Mouse (Mus musculus) hindbrain, embryonic 13.5 days (tissue): ENCODE data around the gene Elavl3. TPM values are rescaled to one million over a fixed set of nuclear protein-coding genes. Genes with fewer than 3 reads are reported as not detected.

Experiments
- ATAC-seq: fragments of 200-750 bp; cut with Nextera tagmentation; 2 replicates; pipeline ENCODE4 v1.8.0; 2017; ENCODE audit warnings: moderate TSS enrichment; ENCODE audit not compliant: low FRiP score
- H3K27ac ChIP-seq: fragments of 300-500 bp; sonication (generic); 2 replicates; pipeline ENCODE4 v1.5.1; 2015; ENCODE audit warnings: inconsistent platforms, mild to moderate bottlenecking, moderate library complexity
- H3K27me3 ChIP-seq: fragments of 300-500 bp; sonication (generic); 2 replicates; pipeline ENCODE4 v1.6.1; 2015; ENCODE audit warnings: mild to moderate bottlenecking, inconsistent platforms
- H3K36me3 ChIP-seq: fragments of 300-500 bp; sonication (generic); 2 replicates; pipeline ENCODE4 v1.6.1; 2015; ENCODE audit warnings: mild to moderate bottlenecking, inconsistent platforms
- H3K4me1 ChIP-seq: fragments of 300-500 bp; sonication (generic); replicated peaks from 2 replicates; pipeline ENCODE4 v1.6.1; 2015; ENCODE audit warnings: inconsistent platforms
- H3K4me2 ChIP-seq: fragments of 300-500 bp; sonication (generic); 2 replicates; pipeline ENCODE4 v1.6.1; 2015; ENCODE audit warnings: inconsistent platforms, mild to moderate bottlenecking, moderate library complexity
- H3K4me3 ChIP-seq: fragments of 300-500 bp; sonication (generic); 2 replicates; pipeline ENCODE4 v1.5.1; 2015; ENCODE audit warnings: mild to moderate bottlenecking, inconsistent platforms
- H3K9ac ChIP-seq: fragments of 300-500 bp; sonication (generic); 2 replicates; pipeline ENCODE4 v1.6.1; 2015; ENCODE audit warnings: mild to moderate bottlenecking, inconsistent platforms
- H3K9me3 ChIP-seq: fragments of 300-500 bp; sonication (generic); 2 replicates; pipeline ENCODE4 v1.6.1; 2016; ENCODE audit warnings: inconsistent platforms
- WGBS: fragments of 180-500 bp; shearing (Covaris S2); methylation state at CpG from one replicate; pipeline ENCODE4 v1.1.7; 2015; 5-methylcytosine and 5-hydroxymethylcytosine counted together
- polyA plus RNA-seq: library from polyadenylated mRNA; unstranded; fragments of >200 nt; fragmentation: Nextera tagmentation; extraction: Ambion mirVana; gene quantifications from 2 replicates; pipeline ENCODE4 v1.2.1, GENCODE M21; 2015

The Elavl3 gene
- polyA plus RNA-seq, 1 experiment from 2014 or later = 80.6 TPM

DNA sequence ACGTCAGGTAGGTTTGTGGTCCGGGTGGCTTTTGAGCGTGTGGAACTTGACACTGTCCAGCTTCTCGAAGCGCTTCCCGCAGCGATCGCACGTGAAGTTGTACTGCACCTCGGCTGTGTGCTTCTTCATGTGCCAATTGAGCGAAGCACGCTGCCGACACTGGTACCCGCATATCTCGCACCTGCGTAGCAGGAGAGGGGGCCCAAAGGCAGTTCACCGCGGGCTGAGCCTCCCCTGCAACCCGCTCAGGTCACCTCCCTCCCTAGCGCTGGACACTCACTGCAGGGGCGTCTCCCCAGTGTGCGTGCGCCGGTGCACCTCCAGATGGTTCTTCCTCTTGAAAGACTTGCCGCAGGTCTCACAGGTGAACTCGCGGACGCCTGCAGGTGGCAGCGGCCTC is 3.9 kb upstream of the Elavl3 start:
- Histone ChIP-seq H3K9me3 (no peaks in the 10 kb centered on the region), H3K27ac (no peak overlapping the region), H3K4me1 (peaks cover 12% of the 10 kb centered on the region), H3K4me2 (no peak overlapping the region), H3K36me3 (peaks cover 38% of the 10 kb centered on the region), H3K27me3 (peaks cover 8% of the 10 kb centered on the region; the same call in 1 of the 2 replicates), H3K4me3 (no peak overlapping the region), H3K9ac (no peak overlapping the region)
- WGBS = 40% methylated on average over 29 of the region's 29 CpGs
- no peak for ATAC-seq

DNA sequence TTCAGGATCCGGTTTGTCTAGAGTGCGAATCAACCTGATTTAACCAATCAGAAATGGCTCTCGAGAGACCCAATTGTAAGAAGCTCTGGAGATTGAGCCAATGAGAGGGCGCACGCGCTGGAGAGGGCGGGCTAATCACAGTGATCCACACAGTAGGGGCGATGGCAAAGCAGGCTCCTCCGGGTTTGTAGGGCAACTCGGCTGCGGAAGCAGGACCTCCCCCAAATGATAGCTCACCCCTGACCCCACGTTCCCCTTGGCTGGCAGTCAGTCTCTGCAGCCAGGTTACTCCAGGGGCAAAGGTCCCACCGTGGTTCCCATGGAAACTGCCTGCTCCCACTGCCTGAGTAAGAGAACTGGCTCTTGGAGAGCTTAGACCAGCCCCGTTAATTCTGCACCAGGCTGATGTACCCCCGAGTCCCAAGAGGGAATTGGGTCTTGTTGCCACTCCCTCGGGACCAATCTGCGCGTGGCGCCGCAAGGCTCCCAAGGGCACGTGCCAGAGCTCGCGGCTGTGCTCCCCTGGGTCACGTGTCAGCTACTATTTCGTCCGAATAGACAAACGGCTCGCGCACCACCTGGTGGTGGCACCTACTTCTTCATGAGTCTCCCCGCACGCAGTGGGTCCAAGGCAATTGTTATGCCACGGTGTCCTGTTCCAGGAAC is 2.7 kb upstream of the Elavl3 start:
- WGBS = 1% methylated on average over 32 of the region's 32 CpGs
- H3K9me3 ChIP-seq = no peaks in the 10 kb centered on the region
- H3K4me2 ChIP-seq = peak overlapping the region; percentile 49
- H3K4me1 ChIP-seq = peaks cover 19% of the 10 kb centered on the region
- no peak overlapping the region for H3K9ac ChIP-seq
- H3K27me3 ChIP-seq = peaks cover 8% of the 10 kb centered on the region; the same call in 1 of the 2 replicates
- H3K4me3 ChIP-seq = peak overlapping the region; percentile 20
- peak; percentile 17 for ATAC-seq
- H3K36me3 ChIP-seq = peaks cover 31% of the 10 kb centered on the region
- H3K27ac ChIP-seq = 0 out of 2 replicates have a peak overlapping the region, but pooled peaks have one; percentile 1

DNA sequence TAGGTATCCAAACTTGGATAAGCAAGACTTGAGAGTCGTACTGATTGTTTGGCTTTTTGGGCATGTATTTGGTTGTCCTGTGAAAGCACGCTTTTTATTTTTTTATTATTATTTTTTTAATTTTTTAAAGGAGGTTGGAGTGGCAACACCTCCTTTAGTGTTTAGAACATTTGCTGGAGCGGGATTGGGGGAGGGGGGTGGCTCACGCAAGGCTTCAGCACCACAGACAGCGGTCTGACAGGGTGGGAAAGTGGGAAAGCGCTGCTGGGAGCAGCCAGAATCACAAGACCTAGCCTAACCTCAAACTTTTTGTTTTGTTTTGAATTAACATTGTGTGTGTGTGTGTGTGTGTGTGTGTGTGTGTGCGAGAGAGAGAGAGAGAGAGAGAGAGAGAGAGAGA is 1.8 kb upstream of the Elavl3 start:
- Histone ChIP-seq H3K4me3 (no peak overlapping the region), H3K36me3 (peaks cover 29% of the 10 kb centered on the region), H3K9ac (no peak overlapping the region), H3K9me3 (no peaks in the 10 kb centered on the region), H3K4me1 (peaks cover 27% of the 10 kb centered on the region), H3K27ac (no peak overlapping the region), H3K4me2 (no peak overlapping the region), H3K27me3 (peaks cover 8% of the 10 kb centered on the region; the same call in 1 of the 2 replicates)
- no peak for ATAC-seq
- 37% methylated on average over 6 of the region's 7 CpGs for WGBS

DNA sequence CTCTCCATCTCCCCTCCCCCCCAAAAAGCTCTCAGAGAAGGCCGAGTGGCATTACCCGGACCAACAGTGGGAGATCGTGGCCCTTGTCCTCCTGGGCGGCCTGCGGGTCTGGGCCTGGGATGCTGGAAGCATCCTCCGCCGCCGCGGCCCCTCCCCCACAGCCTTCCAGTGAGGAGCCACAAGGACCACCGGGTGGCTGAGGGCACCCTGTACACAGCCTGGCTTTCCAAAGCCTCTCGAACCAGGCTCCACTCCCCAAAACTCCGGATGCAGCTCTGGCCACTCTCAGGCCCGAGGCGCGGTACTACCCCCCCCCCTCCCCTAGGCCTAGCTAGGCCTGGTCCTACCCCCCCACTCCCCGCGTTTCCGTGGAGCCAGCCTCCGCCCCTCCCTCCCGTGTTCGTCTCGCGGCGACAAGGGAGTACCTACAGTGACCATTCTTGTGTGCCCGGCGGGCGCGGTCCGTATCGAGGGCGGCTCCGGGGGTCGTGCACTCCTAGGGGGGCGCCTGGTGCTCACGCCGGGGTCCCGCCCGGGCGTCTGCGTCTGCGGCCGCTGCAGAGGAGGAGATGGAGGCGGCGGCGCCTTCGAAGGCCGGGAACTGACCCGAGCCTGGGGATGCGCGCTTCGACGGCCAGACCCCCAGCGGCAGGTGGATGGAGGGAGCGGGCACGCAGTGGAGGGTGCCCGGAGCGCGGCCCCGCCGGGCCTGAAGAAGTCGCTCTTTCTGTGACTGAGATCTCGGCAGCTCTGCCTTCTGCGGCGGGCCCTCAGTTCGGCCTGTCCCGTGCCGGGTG is 464 bp downstream of the Elavl3 start:
- Histone ChIP-seq H3K9ac (peak overlapping the region; percentile 99), H3K4me3 (peak overlapping the region; percentile 86), H3K27me3 (peaks cover 8% of the 10 kb centered on the region; the same call in 1 of the 2 replicates), H3K27ac (peak overlapping the region; percentile 97), H3K9me3 (no peaks in the 10 kb centered on the region), H3K36me3 (peaks cover 8% of the 10 kb centered on the region; the same call in 1 of the 2 replicates), H3K4me2 (peak overlapping the region; percentile 89), H3K4me1 (peaks cover 50% of the 10 kb centered on the region)
- under 1% methylated on average over 67 of the region's 67 CpGs for WGBS
- ATAC-seq = peak; percentile 41

DNA sequence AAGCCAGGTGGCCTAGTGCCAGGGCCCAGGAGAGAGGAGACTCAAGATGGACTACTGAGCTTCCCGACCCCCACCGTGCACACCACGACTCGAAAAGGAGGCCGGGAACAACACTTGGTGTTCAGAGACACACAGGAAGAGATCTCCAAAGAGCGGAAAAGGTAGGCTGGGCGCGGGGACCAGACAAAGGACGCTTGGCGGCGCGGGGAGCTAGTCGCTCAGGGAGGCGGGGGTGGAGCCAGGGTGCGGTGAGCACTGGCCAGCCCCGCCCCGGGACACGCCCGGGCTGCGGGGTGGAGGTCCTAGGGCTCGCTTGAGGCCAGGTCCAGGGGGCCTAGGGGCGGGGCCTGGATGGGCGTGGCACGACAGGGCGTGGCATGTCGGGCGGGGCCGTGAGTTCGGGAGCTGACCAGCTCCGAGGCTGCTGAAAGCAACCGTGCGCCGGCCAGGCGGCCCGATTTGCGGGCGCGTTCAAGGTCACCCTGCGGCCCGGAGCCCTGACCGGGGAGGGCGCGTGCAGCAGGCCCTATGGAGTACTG is 1.4 kb downstream of the Elavl3 start:
- H3K36me3 ChIP-seq = peaks cover 7% of the 10 kb centered on the region; the same call in 1 of the 2 replicates
- H3K4me1 ChIP-seq = peaks cover 55% of the 10 kb centered on the region
- no peaks in the 10 kb centered on the region for H3K9me3 ChIP-seq
- H3K27ac ChIP-seq = peak overlapping the region; percentile 97
- ATAC-seq = peak; percentile 18
- H3K9ac ChIP-seq = peak overlapping the region; percentile 99
- under 1% methylated on average over 41 of the region's 43 CpGs for WGBS
- peaks cover 6% of the 10 kb centered on the region; the same call in 1 of the 2 replicates for H3K27me3 ChIP-seq
- peak overlapping the region; percentile 86 for H3K4me3 ChIP-seq
- peak overlapping the region; percentile 89 for H3K4me2 ChIP-seq

- 0 out of 2 replicates have a peak, but pooled peaks cover 3% of the 10 kb centered on the region for H3K27me3 ChIP-seq
- peak overlapping the region; percentile 97 for H3K27ac ChIP-seq
- no peak for ATAC-seq
- WGBS = 15% methylated on average over 4 of the region's 4 CpGs
- no peaks in the 10 kb centered on the region for H3K9me3 ChIP-seq
- H3K36me3 ChIP-seq = peaks cover 7% of the 10 kb centered on the region; the same call in 1 of the 2 replicates
- H3K4me2 ChIP-seq = peak overlapping the region; percentile 89
- H3K9ac ChIP-seq = peak overlapping the region; percentile 99
- H3K4me3 ChIP-seq = peak overlapping the region; percentile 86
- H3K4me1 ChIP-seq = peaks cover 58% of the 10 kb centered on the region
Measured at GRCm38 (mm10) chr9:22049721-22050270, 2.0 kb downstream of the Elavl3 start.

- peaks cover 54% of the 10 kb centered on the region for H3K4me1 ChIP-seq
- H3K36me3 ChIP-seq = peaks cover 7% of the 10 kb centered on the region; the same call in 1 of the 2 replicates
- H3K27ac ChIP-seq = peak overlapping the region; percentile 97
- H3K9me3 ChIP-seq = no peaks in the 10 kb centered on the region
- ATAC-seq = no peak
- peak overlapping the region; percentile 86 for H3K4me3 ChIP-seq
- H3K27me3 ChIP-seq = 0 out of 2 replicates have a peak, but pooled peaks cover 3% of the 10 kb centered on the region
- WGBS = 61% methylated on average over 10 of the region's 11 CpGs
- H3K4me2 ChIP-seq = peak overlapping the region; percentile 89
- H3K9ac ChIP-seq = peak overlapping the region; percentile 99
Measured at GRCm38 (mm10) chr9:22049315-22049714, 2.5 kb downstream of the Elavl3 start.

- peaks cover 7% of the 10 kb centered on the region; the same call in 1 of the 2 replicates for H3K36me3 ChIP-seq
- H3K4me3 ChIP-seq = 0 out of 2 replicates have a peak overlapping the region, but pooled peaks have one; percentile 1
- H3K27ac ChIP-seq = peak overlapping the region; percentile 30; the same call in 1 of the 2 replicates
- peak overlapping the region; percentile 39; the same call in 1 of the 2 replicates for H3K9ac ChIP-seq
- 63% methylated on average over 9 of the region's 9 CpGs for WGBS
- H3K27me3 ChIP-seq = no peaks in the 10 kb centered on the region
- H3K4me1 ChIP-seq = peaks cover 53% of the 10 kb centered on the region
- peak overlapping the region; percentile 89 for H3K4me2 ChIP-seq
- no peak for ATAC-seq
- no peaks in the 10 kb centered on the region for H3K9me3 ChIP-seq
Measured at GRCm38 (mm10) chr9:22047329-22047728, 4.5 kb downstream of the Elavl3 start.

DNA sequence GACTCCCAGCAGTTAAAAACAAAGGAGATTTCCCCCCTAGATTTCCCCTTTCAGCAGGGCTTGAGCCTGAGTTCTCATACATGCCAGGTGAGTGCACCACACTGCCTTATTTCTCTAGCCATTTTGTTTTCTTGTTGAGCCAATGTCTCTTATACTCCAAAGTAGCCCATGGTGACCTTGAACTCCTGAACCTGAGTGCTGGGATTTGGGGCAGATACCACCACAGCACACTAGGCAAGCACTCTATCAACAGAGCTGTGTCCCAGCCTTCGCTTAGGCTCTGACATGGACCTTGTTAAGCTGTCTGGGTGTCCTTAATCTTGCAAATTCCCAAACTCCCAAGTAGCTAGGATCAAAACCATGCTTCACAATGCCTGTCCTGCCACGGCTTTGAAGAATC is 10.0 kb downstream of the Elavl3 start:
- H3K4me2 ChIP-seq = no peak overlapping the region
- no peaks in the 10 kb centered on the region for H3K9me3 ChIP-seq
- no peaks in the 10 kb centered on the region for H3K27me3 ChIP-seq
- peaks cover 26% of the 10 kb centered on the region for H3K4me1 ChIP-seq
- WGBS = 62% methylated on average over 2 of the region's 2 CpGs
- no peak overlapping the region for H3K9ac ChIP-seq
- H3K4me3 ChIP-seq = no peak overlapping the region
- peaks cover 5% of the 10 kb centered on the region for H3K36me3 ChIP-seq
- H3K27ac ChIP-seq = no peak overlapping the region
- ATAC-seq = no peak

- H3K4me3 ChIP-seq = no peak overlapping the region
- H3K4me2 ChIP-seq = no peak overlapping the region
- peaks cover 43% of the 10 kb centered on the region for H3K36me3 ChIP-seq
- no peak overlapping the region for H3K27ac ChIP-seq
- no peaks in the 10 kb centered on the region for H3K9me3 ChIP-seq
- H3K4me1 ChIP-seq = peaks cover 38% of the 10 kb centered on the region
- H3K9ac ChIP-seq = no peak overlapping the region
- no peak for ATAC-seq
- no peaks in the 10 kb centered on the region for H3K27me3 ChIP-seq
- 84% methylated on average over 10 of the region's 10 CpGs for WGBS
Measured at GRCm38 (mm10) chr9:22037826-22038225, 14.0 kb downstream of the Elavl3 start.

- H3K4me3 ChIP-seq = no peak overlapping the region
- ATAC-seq = peak; percentile 50
- H3K9ac ChIP-seq = no peak overlapping the region
- 19% methylated on average over 6 of the region's 6 CpGs for WGBS
- peaks cover 66% of the 10 kb centered on the region for H3K36me3 ChIP-seq
- H3K27ac ChIP-seq = peak overlapping the region; percentile 77
- H3K4me2 ChIP-seq = no peak overlapping the region
- H3K27me3 ChIP-seq = no peaks in the 10 kb centered on the region
- no peaks in the 10 kb centered on the region for H3K9me3 ChIP-seq
- H3K4me1 ChIP-seq = peaks cover 38% of the 10 kb centered on the region
Measured at GRCm38 (mm10) chr9:22035300-22036044, 16.4 kb downstream of the Elavl3 start.
